Mouse (Mus musculus): ENCODE measurements around the gene Rbfox1. TPM values are rescaled to one million over a fixed set of nuclear protein-coding genes. Genes with fewer than 3 reads are reported as not detected.

Gene Rbfox1
- polyA plus RNA-seq, 1 experiment from 2014 or later, result 4.7 TPM

DNA sequence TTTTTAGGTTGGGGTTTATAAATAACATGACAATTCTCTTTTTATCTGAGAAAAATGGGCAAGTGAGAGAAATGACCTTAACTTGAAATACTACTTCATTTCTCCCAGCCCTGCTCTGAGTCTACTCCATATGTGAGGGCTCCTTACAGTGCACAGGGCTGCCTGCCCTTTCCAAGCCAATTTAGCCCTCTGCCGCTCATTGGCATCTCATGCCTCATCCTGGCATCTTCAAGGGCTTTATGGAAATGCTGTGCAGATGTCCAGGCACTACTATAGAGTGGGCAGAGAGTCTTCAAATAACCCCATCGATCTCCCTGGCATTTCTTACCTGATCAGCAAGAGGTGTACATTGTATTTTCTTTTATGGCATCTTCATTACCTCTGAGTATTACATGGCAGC is 1064.5 kb downstream of the Rbfox1 start:
- Histone ChIP-seq H3K9ac (ENCODE audit: low read length) (no peak overlapping the region), H3K9me3 (ENCODE audit: control insufficient read depth, low read length) (no peaks in the 10 kb centered on the region), H3K36me3 (ENCODE audit: control insufficient read depth, insufficient read depth, low read length) (no peaks in the 10 kb centered on the region), H3K27ac (replicated peaks in 1 of 2; ENCODE audit: control insufficient read depth in 1 of 2, insufficient read depth in 1 of 2, low read depth in 2 of 2, low read length in 2 of 2) (no peak overlapping the region), H3K4me1 (ENCODE audit: control insufficient read depth in 2 of 2, insufficient read depth in 2 of 2, low read length in 2 of 2) (no peaks in the 10 kb centered on the region), H3K4me2 (ENCODE audit: low read length) (no peak overlapping the region), H3K27me3 (ENCODE audit: control insufficient read depth, insufficient read depth, low read length) (no peaks in the 10 kb centered on the region), H3K4me3 (ENCODE audit: control insufficient read depth in 1 of 2, insufficient read depth in 1 of 2, low read depth in 1 of 2, low read length in 2 of 2) (no peak overlapping the region)
- 85% methylated on average over 2 of the region's 2 CpGs for WGBS
- no peak for ATAC-seq (ENCODE audit: insufficient number of reproducible peaks, insufficient read depth, low FRiP score, low read depth)

DNA sequence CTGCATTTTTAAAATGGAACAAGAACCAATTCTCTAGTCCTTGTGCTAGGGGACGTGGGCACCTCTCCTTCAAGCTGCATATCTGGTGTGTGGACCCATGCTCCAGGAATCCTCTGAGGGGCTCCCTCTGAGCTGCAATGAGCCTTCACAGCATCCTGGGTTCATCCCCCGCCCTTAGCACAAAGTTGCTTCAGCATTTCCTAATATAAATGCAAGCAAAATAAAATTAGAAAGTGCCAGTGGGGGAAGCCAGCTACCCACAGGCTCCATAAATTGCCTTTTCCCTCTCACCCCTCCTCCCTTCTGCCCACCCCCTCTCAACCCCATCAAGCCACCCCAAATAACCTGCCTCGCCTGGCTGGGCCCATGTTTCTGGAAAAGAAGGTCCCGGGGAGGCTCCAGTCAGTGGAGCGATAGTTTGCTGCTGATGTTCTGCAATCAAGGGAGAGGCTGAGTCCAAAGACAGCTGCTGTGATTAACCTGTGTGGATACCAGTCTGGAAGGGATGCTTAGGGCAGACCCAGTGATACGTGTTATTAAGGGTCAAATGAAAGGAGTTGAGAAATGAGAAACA is 1070.0 kb downstream of the Rbfox1 start:
- Histone ChIP-seq H3K4me1 (ENCODE audit: control insufficient read depth in 2 of 2, insufficient read depth in 2 of 2, low read length in 2 of 2) (no peaks in the 10 kb centered on the region), H3K9ac (ENCODE audit: low read length) (no peak overlapping the region), H3K4me3 (ENCODE audit: control insufficient read depth in 1 of 2, insufficient read depth in 1 of 2, low read depth in 1 of 2, low read length in 2 of 2) (no peak overlapping the region), H3K9me3 (ENCODE audit: control insufficient read depth, low read length) (no peaks in the 10 kb centered on the region), H3K36me3 (ENCODE audit: control insufficient read depth, insufficient read depth, low read length) (no peaks in the 10 kb centered on the region), H3K27me3 (ENCODE audit: control insufficient read depth, insufficient read depth, low read length) (no peaks in the 10 kb centered on the region), H3K27ac (replicated peaks in 1 of 2; ENCODE audit: control insufficient read depth in 1 of 2, insufficient read depth in 1 of 2, low read depth in 2 of 2, low read length in 2 of 2) (no peak overlapping the region), H3K4me2 (ENCODE audit: low read length) (no peak overlapping the region)
- WGBS, result 78% methylated on average over 6 of the region's 6 CpGs
- no peak for ATAC-seq (ENCODE audit: insufficient number of reproducible peaks, insufficient read depth, low FRiP score, low read depth)

DNA sequence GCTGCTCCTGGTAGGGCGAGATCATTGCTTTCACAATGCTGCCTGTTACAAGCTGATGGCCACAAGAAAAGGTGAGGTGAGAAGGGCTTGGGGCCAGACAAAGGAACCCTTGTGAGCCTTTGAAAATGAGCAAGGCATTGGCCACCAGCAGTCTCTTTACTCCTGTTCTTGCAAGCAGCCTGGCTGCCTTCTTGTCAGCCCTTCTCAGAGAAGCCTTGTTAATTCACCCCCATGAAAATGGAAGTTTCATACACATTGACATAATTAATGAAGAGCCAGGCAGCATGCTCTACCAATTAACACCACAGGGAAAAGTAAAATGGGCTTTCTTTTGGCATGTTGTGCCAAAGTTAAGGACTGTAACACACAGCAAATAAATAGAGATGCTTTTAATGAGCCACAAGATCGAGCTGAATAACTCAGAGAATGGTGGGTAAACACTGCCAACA is 1076.8 kb downstream of the Rbfox1 start:
- Histone ChIP-seq H3K27me3 (ENCODE audit: control insufficient read depth, insufficient read depth, low read length) (no peaks in the 10 kb centered on the region), H3K4me3 (ENCODE audit: control insufficient read depth in 1 of 2, insufficient read depth in 1 of 2, low read depth in 1 of 2, low read length in 2 of 2) (no peak overlapping the region), H3K9me3 (ENCODE audit: control insufficient read depth, low read length) (no peaks in the 10 kb centered on the region), H3K9ac (ENCODE audit: low read length) (no peak overlapping the region), H3K4me2 (ENCODE audit: low read length) (no peak overlapping the region), H3K27ac (replicated peaks in 1 of 2; ENCODE audit: control insufficient read depth in 1 of 2, insufficient read depth in 1 of 2, low read depth in 2 of 2, low read length in 2 of 2) (no peak overlapping the region), H3K36me3 (ENCODE audit: control insufficient read depth, insufficient read depth, low read length) (no peaks in the 10 kb centered on the region), H3K4me1 (ENCODE audit: control insufficient read depth in 2 of 2, insufficient read depth in 2 of 2, low read length in 2 of 2) (no peaks in the 10 kb centered on the region)
- WGBS, result 57% methylated on average over 2 of the region's 2 CpGs
- ATAC-seq (ENCODE audit: insufficient number of reproducible peaks, insufficient read depth, low FRiP score, low read depth), result no peak

DNA sequence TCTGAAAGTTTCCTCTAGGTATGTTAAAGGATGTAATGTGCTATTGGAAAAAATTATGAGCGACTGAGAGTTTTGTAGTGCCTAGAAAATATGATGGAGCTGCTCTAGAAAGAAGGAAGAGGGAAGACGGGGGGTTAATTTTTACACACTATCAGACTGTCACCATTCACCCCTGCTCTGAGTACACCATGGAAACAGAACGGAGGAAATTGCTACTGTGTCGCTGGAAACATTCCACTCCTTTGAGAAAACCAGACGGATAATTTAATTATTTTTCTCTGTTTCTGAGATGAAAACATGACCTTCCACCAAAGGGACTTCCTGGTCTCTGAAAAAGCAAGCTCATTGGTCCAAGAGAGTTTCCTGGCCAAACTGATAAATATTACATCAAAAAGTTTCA is 1077.4 kb downstream of the Rbfox1 start:
- Histone ChIP-seq H3K4me2 (ENCODE audit: low read length) (no peak overlapping the region), H3K36me3 (ENCODE audit: control insufficient read depth, insufficient read depth, low read length) (no peaks in the 10 kb centered on the region), H3K27me3 (ENCODE audit: control insufficient read depth, insufficient read depth, low read length) (no peaks in the 10 kb centered on the region), H3K9ac (ENCODE audit: low read length) (no peak overlapping the region), H3K27ac (replicated peaks in 1 of 2; ENCODE audit: control insufficient read depth in 1 of 2, insufficient read depth in 1 of 2, low read depth in 2 of 2, low read length in 2 of 2) (no peak overlapping the region), H3K9me3 (ENCODE audit: control insufficient read depth, low read length) (no peaks in the 10 kb centered on the region), H3K4me3 (ENCODE audit: control insufficient read depth in 1 of 2, insufficient read depth in 1 of 2, low read depth in 1 of 2, low read length in 2 of 2) (no peak overlapping the region), H3K4me1 (ENCODE audit: control insufficient read depth in 2 of 2, insufficient read depth in 2 of 2, low read length in 2 of 2) (no peaks in the 10 kb centered on the region)
- ATAC-seq (ENCODE audit: insufficient number of reproducible peaks, insufficient read depth, low FRiP score, low read depth), result no peak
- 51% methylated on average over 5 of the region's 5 CpGs for WGBS

DNA sequence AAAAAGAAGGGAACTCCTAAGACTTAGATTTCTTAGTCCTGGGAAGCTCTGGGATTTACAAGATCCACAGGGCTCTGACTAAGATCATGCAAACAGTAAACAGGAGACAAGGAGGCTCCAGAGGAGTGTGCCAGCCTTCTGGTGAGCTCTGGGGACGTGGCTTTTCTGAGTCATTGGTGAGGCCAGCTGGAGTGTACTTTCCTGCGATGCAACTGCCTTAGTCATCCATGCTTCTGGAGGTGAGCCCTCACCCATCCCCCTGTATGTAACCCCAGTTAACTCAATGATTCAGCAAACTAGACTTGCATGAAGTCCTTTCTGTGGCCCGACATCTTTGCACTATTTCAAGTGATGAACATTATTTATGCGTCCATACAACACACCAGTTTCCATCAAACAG is 1078.4 kb downstream of the Rbfox1 start:
- H3K9me3 ChIP-seq (ENCODE audit: control insufficient read depth, low read length), result no peaks in the 10 kb centered on the region
- WGBS, result 61% methylated on average over 4 of the region's 4 CpGs
- no peak overlapping the region for H3K9ac ChIP-seq (ENCODE audit: low read length)
- H3K4me2 ChIP-seq (ENCODE audit: low read length), result no peak overlapping the region
- ATAC-seq (ENCODE audit: insufficient number of reproducible peaks, insufficient read depth, low FRiP score, low read depth), result no peak
- H3K36me3 ChIP-seq (ENCODE audit: control insufficient read depth, insufficient read depth, low read length), result no peaks in the 10 kb centered on the region
- H3K4me1 ChIP-seq (ENCODE audit: control insufficient read depth in 2 of 2, insufficient read depth in 2 of 2, low read length in 2 of 2), result no peaks in the 10 kb centered on the region
- H3K4me3 ChIP-seq (ENCODE audit: control insufficient read depth in 1 of 2, insufficient read depth in 1 of 2, low read depth in 1 of 2, low read length in 2 of 2), result no peak overlapping the region
- no peak overlapping the region for H3K27ac ChIP-seq (replicated peaks in 1 of 2; ENCODE audit: control insufficient read depth in 1 of 2, insufficient read depth in 1 of 2, low read depth in 2 of 2, low read length in 2 of 2)
- H3K27me3 ChIP-seq (ENCODE audit: control insufficient read depth, insufficient read depth, low read length), result no peaks in the 10 kb centered on the region

DNA sequence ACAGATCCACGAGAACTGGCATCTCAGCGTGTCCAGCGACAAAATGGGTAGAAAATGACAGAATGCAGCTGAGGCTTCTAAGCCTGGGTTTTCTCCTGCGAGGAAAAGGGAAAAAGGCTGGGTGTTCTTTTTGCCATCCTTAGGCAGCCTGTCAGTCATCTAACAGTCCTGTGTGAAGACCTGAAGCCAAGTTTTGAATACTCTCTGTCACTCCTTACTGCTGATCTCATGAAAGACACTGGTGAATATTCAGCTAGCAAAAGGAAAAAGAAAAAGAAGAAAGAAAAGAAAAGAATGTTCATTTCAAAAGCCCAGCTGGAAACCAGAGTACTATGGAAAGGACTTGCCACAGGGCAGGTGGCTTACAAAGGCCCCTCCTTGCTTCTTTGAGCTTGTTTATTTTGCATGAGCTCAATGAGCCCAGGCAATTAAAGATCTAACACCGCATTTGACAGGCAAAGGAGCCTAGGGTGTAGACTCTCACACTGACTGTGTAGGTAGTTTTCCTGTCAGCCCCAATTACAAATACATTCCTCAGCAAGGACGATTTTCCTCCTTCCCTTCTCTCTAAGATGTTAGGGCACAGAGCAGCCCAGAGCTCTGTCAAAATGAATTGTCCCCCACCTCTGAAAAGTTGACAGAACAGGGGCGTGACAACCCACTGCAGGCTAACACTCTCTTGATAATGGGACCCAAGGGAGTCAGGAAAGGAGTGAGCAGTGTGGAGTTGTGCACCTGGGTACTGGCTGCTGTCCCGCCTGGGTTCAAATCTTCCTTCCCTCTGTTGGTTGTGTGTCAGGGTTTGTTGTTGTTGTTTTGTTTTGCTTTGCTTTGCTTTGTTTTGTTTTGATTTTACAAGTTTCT is 1079.8 kb downstream of the Rbfox1 start:
- Histone ChIP-seq H3K36me3 (ENCODE audit: control insufficient read depth, insufficient read depth, low read length) (no peaks in the 10 kb centered on the region), H3K27ac (replicated peaks in 1 of 2; ENCODE audit: control insufficient read depth in 1 of 2, insufficient read depth in 1 of 2, low read depth in 2 of 2, low read length in 2 of 2) (no peak overlapping the region), H3K9ac (ENCODE audit: low read length) (no peak overlapping the region), H3K4me2 (ENCODE audit: low read length) (no peak overlapping the region), H3K4me1 (ENCODE audit: control insufficient read depth in 2 of 2, insufficient read depth in 2 of 2, low read length in 2 of 2) (no peaks in the 10 kb centered on the region), H3K4me3 (ENCODE audit: control insufficient read depth in 1 of 2, insufficient read depth in 1 of 2, low read depth in 1 of 2, low read length in 2 of 2) (no peak overlapping the region), H3K9me3 (ENCODE audit: control insufficient read depth, low read length) (no peaks in the 10 kb centered on the region), H3K27me3 (ENCODE audit: control insufficient read depth, insufficient read depth, low read length) (no peaks in the 10 kb centered on the region)
- WGBS, result 18% methylated on average over 8 of the region's 8 CpGs
- ATAC-seq (ENCODE audit: insufficient number of reproducible peaks, insufficient read depth, low FRiP score, low read depth), result no peak

DNA sequence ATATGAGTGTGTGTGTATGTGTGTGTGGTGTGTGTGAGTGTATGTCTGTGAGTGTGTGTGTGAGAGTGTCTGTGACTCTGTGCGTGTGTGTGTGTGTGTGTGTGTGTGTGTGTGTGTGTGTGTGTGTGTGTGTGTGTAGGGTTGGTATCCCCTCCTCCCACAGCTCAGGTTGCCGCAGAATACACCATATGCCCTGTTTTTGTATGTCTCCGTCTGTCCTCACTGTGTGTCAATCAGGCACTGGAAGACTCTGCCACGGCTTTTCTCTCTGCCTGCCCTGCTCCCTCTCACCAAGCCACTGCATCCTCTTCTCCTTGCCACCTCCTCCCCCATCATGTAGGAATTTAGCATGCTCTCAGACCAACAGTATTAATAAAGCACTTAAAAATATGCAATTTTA is 1084.8 kb downstream of the Rbfox1 start:
- no peaks in the 10 kb centered on the region for H3K27me3 ChIP-seq (ENCODE audit: control insufficient read depth, insufficient read depth, low read length)
- no peaks in the 10 kb centered on the region for H3K36me3 ChIP-seq (ENCODE audit: control insufficient read depth, insufficient read depth, low read length)
- H3K9me3 ChIP-seq (ENCODE audit: control insufficient read depth, low read length), result no peaks in the 10 kb centered on the region
- H3K4me1 ChIP-seq (ENCODE audit: control insufficient read depth in 2 of 2, insufficient read depth in 2 of 2, low read length in 2 of 2), result no peaks in the 10 kb centered on the region; a peak in 1 of 4 replicates
- no peak overlapping the region for H3K27ac ChIP-seq (replicated peaks in 1 of 2; ENCODE audit: control insufficient read depth in 1 of 2, insufficient read depth in 1 of 2, low read depth in 2 of 2, low read length in 2 of 2)
- no peak overlapping the region for H3K9ac ChIP-seq (ENCODE audit: low read length)
- no peak for ATAC-seq (ENCODE audit: insufficient number of reproducible peaks, insufficient read depth, low FRiP score, low read depth)
- WGBS, result 66% methylated on average over 4 of the region's 4 CpGs
- H3K4me3 ChIP-seq (ENCODE audit: control insufficient read depth in 1 of 2, insufficient read depth in 1 of 2, low read depth in 1 of 2, low read length in 2 of 2), result no peak overlapping the region
- H3K4me2 ChIP-seq (ENCODE audit: low read length), result no peak overlapping the region
